Mouse (Mus musculus) cerebellum, postnatal 14 days (tissue): ENCODE results near the gene Ccl11.

Experiments used
- DNase-seq, 2 experiments: peaks; one replicate each; pipeline ENCODE4 v3.0.0; 2021; ENCODE audit warnings: mixed read lengths in 2 of 2

Ccl11 gene

DNA sequence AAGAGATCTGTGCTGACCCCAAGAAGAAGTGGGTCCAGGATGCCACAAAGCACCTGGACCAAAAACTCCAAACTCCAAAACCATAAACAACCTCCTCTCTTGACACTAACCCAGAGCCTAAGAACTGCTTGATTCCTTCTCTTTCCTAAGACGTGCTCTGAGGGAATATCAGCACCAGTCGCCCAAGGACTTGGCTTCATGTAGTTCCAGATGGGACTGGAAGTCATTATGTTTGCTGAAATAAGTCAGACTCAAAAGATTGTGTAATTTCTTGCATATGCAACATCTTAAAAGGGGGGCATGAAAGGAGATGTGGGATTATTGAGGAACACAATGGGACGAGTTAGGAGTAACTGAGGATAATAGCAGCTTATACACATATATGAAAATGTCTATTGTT, 4.6 kb downstream of the Ccl11 start:
- no peak for DNase-seq

DNA sequence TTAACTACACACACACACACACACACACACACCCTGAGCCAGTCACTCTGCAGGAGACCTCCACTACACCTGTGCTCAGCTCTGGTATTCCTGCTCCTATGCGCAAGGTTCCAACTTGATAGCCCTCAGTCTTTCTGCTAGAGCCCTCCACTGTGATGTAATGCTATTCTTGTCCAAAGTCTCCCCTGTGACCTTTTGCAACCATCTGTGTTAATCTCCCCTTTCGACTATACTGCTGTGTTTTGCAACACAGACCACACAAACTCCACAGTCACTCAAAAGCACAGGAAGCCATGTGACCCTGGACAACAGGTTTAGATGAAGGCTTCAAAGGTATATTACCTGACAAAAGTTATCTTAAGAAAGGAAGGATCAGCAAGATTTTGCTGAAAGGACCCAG, 5.8 kb downstream of the Ccl11 start:
- DNase-seq: peak in 1 of 2 experiments; percentile 13

DNA sequence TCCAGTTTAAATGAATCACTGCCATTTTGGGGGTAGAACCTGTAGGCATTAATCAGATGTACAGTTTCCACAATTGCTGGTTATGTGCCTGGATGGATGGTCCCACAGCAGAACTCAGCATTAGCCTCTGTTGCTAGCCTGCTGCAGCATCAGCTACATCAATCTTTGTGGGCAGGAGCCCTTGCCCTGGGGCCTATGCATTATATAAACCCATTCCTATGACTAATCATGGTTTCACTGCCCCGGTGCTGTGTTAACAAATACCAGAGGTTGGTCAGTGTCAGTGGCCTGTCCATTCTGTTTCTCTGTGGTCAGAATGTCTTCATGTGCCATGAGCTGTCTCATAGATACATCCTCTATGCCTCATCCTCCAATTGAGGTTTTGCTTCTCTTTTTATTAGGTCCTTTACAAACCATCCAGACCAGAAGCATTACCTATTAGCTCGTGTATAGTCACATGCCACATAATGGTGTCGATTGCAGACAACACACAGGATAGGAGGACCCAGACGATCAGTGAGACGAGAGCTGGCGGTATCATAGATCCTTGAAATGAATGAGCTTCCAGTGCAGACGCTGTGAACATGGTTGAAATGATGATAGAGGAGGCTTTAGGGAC, 9.4 kb downstream of the Ccl11 start:
- DNase-seq: no peak

DNA sequence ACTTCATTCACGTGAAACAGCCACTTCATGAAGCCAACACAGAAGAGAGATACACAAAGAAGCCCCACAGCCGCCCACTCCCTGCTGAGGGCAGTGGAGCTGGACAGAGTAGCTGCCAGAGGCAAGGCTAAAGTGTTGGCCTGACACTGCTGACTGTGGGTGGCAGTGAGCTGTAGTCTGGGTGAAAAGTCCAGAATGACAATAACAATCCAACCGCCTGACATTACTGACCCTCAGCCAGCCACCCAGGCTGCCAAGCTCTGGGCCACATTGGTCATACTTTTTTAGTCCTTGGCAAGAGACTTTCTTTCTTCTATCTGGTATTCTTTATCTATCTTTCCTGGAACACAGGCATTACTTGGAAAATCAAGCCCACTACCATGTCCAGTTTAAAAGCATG, 13.5 kb downstream of the Ccl11 start:
- DNase-seq: no peak

DNA sequence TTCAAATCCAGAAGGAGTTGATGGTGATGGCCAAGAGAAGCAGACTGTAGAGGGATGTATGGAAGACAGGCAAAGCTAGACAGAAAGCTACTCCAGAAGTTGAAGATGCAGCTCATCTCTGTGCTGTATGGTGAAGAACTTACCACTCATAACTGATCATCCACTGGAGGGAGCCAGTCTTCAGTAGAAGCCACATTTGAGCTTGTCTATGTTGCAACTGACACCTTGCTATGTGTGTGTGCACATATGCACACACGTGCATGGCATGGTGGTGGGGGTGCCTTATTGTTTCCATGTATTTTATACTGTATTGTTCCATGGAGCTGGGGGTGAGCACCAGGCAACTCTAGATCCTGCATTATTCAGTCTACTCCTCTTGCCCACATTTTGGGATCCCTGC, 14.8 kb downstream of the Ccl11 start:
- DNase-seq: no peak

DNA sequence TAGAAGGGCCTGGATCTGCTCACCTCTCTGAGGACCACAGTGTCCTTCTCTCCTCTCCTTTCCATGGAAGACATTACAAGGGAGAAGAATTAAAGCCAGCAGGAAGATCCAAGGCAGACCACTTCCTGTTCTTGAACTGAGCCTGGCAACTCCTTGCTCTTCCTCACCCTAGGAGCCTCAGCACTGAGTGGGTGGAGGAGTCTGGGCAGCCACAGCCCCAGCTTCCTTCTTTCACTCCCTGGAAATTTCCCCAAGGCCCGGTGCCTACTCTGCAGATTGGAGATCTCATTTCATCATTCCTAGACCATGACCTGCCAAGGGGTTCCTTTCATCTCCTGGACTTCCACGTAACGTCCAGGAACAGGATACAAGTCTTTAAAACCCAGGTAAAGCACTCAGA, 15.4 kb downstream of the Ccl11 start:
- DNase-seq: no peak

DNA sequence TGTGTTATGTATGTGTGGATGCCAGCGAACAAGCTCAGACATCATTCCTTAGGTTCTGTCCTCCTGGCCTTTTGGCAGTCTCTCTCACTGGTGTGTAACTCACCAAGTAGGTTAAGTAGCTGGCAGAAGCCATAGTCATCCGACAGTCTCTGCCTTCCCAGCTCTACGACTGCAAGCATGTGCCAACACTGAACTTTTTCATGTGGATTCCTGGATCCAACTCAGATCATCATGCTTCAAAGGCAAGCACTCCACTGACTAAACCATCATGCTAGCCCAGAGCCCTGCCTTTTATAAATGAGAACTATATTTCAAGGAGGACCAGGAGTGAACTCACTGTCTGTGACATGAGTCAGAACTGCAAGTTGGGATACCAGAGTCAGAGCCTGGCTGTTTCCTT, 16.1 kb downstream of the Ccl11 start:
- no peak for DNase-seq

DNA sequence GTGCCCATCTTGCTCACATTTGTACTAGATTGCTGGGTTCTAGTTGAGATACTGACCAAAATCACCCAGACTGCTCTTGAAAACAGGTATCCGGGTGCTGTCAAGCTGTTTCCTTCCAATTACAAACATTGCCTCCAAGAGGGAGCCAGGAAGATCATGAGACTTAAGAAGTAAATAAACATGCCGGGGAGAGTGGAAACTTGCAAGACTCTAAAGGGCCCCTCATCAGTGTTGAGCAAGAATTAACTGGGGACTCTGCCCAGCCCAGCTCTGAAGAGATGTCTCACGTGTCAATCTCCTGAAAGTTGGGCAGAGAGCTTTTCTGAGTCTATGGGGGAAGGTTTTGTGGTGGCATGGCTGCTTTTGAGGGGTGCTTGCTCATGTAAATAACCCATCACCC, 19.4 kb downstream of the Ccl11 start:
- no peak for DNase-seq

DNA sequence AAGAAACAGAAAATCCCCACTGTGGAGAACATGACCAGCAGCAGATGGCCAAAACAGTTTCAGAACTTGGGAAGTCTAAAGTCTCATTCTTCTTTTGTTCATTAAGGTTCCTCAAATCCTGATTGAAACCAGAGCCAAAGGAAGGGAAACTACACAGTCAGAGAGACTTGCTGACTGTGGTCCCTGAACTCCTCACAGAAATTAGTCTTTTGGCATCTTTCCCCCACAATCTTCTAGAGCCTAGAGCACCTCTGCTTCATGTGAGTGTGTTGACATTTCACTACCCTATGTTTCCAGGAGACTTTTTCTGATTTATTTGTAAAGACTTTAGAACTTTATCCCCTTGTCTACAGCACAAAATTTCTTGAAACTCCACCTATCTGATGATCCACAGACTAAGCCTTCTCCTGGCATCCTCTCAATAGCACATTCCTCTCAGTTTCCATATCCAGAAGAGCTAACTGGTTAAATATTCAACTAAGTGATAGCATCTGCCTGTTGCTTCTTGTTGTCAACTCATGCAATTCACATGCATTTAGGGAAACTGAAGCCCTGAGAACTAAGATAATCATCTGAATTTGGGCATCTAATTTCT, 20.6 kb downstream of the Ccl11 start:
- no peak for DNase-seq

DNA sequence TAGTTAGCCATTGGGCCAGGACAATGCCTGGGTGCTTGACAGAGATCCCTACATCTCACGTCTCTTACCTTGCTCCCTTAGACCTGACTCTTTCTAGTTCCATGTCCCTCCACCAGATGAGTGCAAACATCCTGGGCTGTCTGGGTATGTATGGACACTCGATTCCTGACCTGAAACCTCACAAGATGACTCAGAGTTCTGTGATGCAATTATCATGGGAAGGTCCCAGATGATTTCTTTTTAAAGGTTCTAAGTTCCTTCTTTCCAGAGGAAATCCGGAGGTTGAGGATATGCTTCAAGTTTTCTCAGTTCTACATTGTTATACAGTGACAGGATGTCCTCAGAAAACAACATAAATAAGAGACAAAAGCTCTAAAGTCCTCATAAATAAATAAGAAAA, 23.2 kb downstream of the Ccl11 start:
- DNase-seq: no peak

DNA sequence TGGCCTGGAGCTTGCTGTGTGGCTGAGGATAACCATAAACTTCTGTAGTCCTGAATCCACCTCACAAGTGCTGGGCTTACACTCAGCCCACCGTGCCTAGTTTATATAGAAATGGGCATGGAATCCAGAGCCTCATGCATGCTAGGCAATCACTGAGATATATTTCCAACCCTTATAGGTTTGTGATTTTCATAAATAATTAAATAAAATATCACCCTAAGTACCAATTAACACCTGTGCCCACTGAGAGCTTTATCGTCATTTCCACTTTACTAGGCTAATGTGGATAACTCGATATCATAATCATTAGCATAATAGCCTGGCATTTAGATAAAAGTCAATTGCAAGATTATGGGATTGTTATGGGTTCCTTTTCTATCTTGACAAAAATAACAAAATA, 26.7 kb downstream of the Ccl11 start:
- no peak for DNase-seq

DNA sequence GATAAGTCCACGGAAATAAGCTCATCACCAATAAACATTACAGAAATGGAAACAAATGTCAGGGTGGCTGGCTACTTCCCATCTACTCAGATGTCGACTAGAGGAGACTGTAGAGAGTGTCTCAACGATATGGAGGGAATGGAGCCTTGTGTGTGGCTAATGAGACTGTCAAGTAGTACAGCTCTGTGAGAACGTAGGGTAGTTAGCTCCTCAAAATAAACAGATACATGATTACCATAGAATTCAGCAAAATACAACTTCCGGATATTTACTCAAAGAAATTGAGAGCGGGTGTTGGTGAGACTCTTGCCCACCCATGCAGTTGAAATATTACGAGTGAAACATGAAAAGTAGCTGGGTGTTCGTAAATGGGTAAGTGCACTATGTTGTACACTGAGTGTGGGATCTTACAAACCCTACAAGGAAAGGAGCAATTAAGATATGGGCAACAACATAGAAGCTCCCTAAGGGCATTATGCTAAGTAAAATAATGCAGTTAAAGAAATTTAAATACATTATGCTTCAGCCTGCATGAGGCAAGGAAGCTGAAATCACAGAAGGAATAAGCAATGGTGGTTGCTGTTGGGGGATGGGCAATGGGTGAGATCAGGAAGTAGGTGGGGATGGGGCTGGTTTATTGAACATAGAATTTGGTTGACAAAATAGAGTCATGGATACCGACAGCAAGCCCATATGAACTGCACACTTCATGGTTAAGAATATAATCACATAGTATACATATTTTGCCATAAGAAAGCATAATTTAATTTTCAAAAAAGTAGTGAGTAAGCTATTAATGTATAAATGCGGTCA, 42.1 kb downstream of the Ccl11 start:
- no peak for DNase-seq

DNA sequence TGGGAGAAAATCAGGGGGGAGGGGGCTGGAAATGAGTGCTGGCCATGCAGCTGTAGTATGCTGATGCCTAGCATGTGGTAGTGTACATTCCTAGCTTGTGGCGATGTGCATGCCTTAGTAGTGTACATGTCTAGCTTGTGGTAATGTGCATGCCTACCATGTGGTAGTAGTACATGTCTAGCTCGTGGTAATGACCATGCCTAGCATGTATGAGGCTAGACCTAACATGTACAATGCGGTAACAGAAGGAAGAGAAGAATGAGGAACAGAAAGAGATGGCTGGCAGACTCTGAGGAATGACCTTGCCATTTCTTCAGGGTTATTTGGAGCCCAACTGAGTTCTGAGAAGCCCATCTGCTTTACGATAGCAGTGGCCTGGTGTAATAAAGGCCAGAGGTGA, 43.5 kb downstream of the Ccl11 start:
- no peak for DNase-seq

DNA sequence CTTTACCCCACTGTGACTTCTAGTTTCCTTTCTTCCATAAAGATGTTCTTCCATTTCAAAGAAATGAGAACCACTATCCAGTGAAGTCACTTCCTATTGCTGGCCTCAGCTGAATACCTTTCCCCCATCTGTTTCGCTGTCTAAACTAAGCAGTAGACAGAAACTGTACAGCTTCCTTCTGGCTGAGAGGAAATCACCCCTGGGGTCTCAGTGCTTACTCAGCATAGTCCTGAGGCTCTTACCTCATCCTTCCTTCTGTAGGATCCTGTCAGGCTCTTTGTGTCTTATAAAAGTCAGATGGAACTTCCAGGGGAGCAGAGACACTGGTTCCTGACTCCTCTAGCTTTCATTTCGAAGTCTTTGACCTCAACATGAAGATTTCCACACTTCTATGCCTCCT, 43.9 kb downstream of the Ccl11 start, which contains the start of gene Ccl12:
Ccl12 (plus strand) TSS at position 317 of the 400 bp plus-strand sequence.
- no peak for DNase-seq

DNA sequence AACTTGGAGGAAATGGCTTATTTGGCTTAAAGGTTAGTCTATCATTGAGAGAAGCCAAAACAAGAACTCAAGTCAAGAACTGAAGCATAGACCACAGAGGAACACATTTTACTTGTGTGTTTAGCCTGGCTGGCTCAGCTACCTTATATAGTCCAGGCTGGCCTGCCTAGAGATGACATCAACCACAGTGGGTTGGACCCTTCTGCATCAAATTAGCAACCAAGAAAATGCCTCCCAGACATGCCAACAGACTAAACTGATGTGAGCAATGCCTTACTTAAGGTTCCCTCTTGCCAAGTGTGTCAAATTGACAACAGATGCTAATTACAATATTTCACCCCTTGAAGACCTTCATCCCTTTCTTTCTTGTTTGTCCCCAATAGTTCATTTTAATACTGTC, 52.0 kb downstream of the Ccl11 start:
- no peak for DNase-seq

DNA sequence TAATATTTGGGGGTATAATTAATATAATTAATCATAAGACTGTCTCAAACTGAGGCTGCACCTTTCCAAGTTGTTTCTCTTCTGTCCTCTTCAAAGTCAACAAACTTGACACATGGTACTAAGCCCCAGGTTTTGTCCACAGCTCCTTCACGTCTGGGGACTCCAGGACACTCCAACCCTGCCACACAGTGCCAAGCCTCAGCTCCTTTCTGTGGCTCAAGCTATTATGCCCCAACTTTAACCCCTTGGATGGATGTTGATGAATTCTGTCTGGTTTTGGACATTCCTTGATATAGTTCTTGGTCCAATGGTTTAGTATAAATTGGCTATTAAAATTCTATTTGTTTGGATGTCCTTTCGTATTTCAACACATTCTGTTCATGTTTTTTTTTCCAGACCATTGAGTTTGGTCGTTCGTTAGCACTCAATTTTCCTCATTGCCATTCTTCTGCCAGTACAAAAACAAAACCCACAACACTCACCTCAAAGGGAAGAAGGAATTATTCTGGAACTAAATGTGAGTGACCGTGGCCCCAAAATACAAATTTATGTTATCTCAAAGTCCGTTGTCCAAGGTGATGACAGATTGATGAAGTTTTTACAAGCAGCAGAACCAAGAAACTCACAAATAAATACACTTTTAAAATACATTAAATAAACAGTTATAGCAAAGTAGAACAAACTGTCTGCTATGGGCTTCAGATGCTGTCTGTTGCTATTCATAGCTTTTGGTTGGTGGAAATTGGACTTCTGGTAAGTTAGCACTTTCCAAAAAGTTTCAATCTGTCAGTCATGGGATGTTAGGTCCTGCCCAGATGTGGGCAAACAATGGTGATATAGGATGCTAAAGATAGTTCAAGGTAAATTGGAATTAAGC, 53.0 kb downstream of the Ccl11 start:
- no peak for DNase-seq
